Mouse (Mus musculus): ENCODE results near the gene 2310003L06Rik. TPM values are rescaled to one million over a fixed set of nuclear protein-coding genes. Genes with fewer than 3 reads are reported as not detected.

2310003L06Rik gene
- polyA plus RNA-seq (2016; fragmentation: Nextera tagmentation; extraction: Ambion mirVana): not detected in 2 replicates

DNA sequence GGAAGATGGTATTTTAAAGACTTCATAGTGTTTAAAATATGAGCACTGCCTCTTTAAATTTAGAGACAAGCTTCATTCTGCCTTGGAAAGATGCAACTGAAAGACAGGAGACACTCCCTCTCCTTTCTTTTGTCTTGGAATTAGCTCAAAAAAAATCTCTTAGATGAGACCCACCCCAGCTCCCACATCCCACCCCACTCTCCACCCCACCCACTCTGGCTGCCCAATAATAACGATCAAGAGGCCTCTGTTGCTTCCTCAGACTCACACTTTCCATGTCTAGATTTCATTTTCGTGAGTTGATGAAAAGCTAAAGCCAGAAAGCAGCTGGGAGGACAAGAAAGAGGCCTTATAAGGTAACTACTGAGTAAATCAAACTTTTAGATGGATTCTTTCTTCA, at the start of gene 2310003L06Rik, which contains the start of gene Gm28434:
TSS of gene 2310003L06Rik (plus strand) at position 259 of the 400 bp plus-strand sequence.
TSS of gene Gm28434 (plus strand) at position 317 of the 400 bp plus-strand sequence.
- Histone ChIP-seq H3K27me3 (ENCODE audit: insufficient read depth, poor library complexity, severe bottlenecking) (no peaks in the 10 kb centered on the region), H3K4me1 (replicated peaks) (no peaks in the 10 kb centered on the region), H3K27ac (no peak within 1 kb of the TSS), H3K36me3 (no peaks in the 10 kb centered on the region), H3K4me3 (no peak within 1 kb of the TSS), H3K9me3 (no peaks in the 10 kb centered on the region)
- 72% methylated on average over 2 of the region's 2 CpGs for WGBS
- DNase-seq (ENCODE audit: low spot score): no peak

DNA sequence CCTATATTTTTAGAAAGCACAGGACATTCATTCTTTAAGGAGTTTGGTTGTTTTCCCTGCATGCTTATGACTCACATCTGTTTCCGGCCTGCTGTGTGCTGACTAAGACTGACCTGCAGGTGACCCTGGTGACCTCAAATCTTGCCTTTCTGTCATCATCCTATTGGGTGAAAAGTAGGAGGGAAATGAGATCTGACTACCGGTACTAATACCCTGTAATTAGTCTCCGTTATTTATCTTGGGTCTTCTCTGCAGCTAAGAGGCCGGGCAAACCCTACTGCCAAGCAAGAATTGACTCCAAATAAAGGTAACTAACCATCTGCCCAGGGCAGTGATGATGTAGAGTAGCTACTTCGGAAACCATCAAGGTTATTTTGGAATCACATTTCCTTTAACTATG, 43.9 kb upstream of the 2310003L06Rik start, which contains the start of gene Csn3:
TSS of gene Csn3 (plus strand) at position 208 of the 400 bp plus-strand sequence.
- Histone ChIP-seq H3K27me3 (ENCODE audit: insufficient read depth, poor library complexity, severe bottlenecking) (no peaks in the 10 kb centered on the region), H3K4me1 (replicated peaks) (no peaks in the 10 kb centered on the region), H3K9me3 (no peaks in the 10 kb centered on the region), H3K4me3 (no peak within 1 kb of the TSS), H3K27ac (no peak within 1 kb of the TSS), H3K36me3 (no peaks in the 10 kb centered on the region)
- WGBS: 45% methylated on average over 5 of the region's 5 CpGs
- peak; percentile 23 for DNase-seq (ENCODE audit: low spot score)

DNA sequence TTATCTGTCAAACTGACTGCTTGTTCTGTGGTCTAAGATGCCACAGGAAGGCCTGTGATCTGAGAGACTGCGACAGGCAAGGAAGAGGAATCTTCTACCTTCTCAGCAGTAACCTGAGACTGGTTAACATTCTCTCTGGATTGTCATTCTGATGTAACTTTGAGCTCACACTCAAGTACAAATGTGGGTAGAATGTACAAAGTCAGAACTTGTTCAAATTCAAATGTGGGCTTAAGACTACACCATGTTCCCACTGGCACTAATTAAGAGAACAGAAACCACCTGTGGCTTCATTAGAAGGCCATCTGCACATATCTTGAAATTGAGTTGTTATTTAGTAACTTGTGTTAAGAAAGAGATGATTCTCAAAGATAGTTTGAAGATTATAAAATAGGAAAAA, 37.7 kb upstream of the 2310003L06Rik start:
- no peak for DNase-seq (ENCODE audit: low spot score)
- Histone ChIP-seq H3K4me3 (no peak overlapping the region), H3K27me3 (ENCODE audit: insufficient read depth, poor library complexity, severe bottlenecking) (no peaks in the 10 kb centered on the region), H3K27ac (no peak overlapping the region), H3K36me3 (no peaks in the 10 kb centered on the region), H3K4me1 (replicated peaks) (no peaks in the 10 kb centered on the region), H3K9me3 (no peaks in the 10 kb centered on the region)
- 43% methylated on average over 1 of the region's 1 CpGs for WGBS

GRCm38 (mm10) chr5:87940752-87941151, 28.5 kb upstream of the 2310003L06Rik start:
- H3K27ac ChIP-seq: no peak overlapping the region
- 54% methylated on average over 3 of the region's 3 CpGs for WGBS
- no peaks in the 10 kb centered on the region for H3K9me3 ChIP-seq
- DNase-seq (ENCODE audit: low spot score): no peak
- H3K4me1 ChIP-seq (replicated peaks): no peaks in the 10 kb centered on the region
- no peaks in the 10 kb centered on the region for H3K27me3 ChIP-seq (ENCODE audit: insufficient read depth, poor library complexity, severe bottlenecking)
- H3K36me3 ChIP-seq: no peaks in the 10 kb centered on the region
- H3K4me3 ChIP-seq: no peak overlapping the region

DNA sequence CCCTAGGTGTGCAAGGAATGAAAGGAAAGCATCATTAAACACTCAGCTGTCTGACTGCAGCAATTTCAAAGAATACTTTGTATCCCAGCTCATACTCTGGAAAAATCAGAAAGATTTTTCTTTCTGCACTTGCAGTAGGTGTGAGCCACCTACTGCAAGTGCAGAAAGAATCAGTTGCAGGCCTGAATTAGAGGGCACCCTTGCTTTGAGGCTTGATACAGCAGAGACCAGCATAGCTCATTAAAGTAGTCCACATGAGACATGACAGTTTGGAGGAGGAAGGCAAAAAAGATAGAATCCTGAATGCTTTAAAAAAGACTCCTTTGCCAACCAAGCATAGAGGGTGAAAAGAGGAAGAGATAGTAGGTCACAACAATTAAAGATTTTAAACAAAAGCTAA, 26.7 kb upstream of the 2310003L06Rik start:
- H3K36me3 ChIP-seq: no peaks in the 10 kb centered on the region
- H3K4me1 ChIP-seq (replicated peaks): no peaks in the 10 kb centered on the region
- H3K9me3 ChIP-seq: no peaks in the 10 kb centered on the region
- no peak for DNase-seq (ENCODE audit: low spot score)
- no peak overlapping the region for H3K27ac ChIP-seq
- no peaks in the 10 kb centered on the region for H3K27me3 ChIP-seq (ENCODE audit: insufficient read depth, poor library complexity, severe bottlenecking)
- no peak overlapping the region for H3K4me3 ChIP-seq

- no peak overlapping the region for H3K4me3 ChIP-seq
- H3K27ac ChIP-seq: no peak overlapping the region
- no peaks in the 10 kb centered on the region for H3K27me3 ChIP-seq (ENCODE audit: insufficient read depth, poor library complexity, severe bottlenecking)
- no peak for DNase-seq (ENCODE audit: low spot score)
- H3K4me1 ChIP-seq (replicated peaks): no peaks in the 10 kb centered on the region
- H3K36me3 ChIP-seq: no peaks in the 10 kb centered on the region
- no peaks in the 10 kb centered on the region for H3K9me3 ChIP-seq
Measured at GRCm38 (mm10) chr5:87951836-87952235, 17.4 kb upstream of the 2310003L06Rik start.

DNA sequence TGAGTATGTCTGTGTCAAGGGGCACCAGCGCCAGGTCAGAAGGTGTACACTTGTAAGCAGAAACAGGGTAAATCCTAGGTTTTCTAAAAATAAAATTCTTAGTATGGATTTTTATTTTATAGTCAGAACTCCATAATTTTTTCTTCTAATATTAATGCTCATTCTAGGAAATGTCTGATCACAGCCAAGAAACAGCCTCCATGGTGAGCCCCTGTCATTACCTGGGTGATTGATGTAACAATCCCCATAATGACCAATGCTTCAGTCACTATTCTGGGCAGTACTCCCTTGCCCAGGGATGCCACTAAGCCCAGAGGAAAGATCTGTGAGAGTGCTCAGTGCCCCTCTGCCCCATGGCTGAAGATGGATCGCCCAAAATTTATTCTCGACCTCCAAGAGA, 9.9 kb downstream of the 2310003L06Rik start, which contains the start of gene Cabs1:
TSS of gene Cabs1 (plus strand) at position 301 of the 400 bp plus-strand sequence.
- no peak for DNase-seq (ENCODE audit: low spot score)
- H3K27me3 ChIP-seq (ENCODE audit: insufficient read depth, poor library complexity, severe bottlenecking): no peaks in the 10 kb centered on the region
- H3K27ac ChIP-seq: no peak within 1 kb of the TSS
- no peak within 1 kb of the TSS for H3K4me3 ChIP-seq
- WGBS: 90% methylated on average over 3 of the region's 3 CpGs
- no peaks in the 10 kb centered on the region for H3K9me3 ChIP-seq
- no peaks in the 10 kb centered on the region for H3K36me3 ChIP-seq
- no peaks in the 10 kb centered on the region for H3K4me1 ChIP-seq (replicated peaks)

GRCm38 (mm10) chr5:87982468-87983214, 13.4 kb downstream of the 2310003L06Rik start:
- H3K36me3 ChIP-seq: no peaks in the 10 kb centered on the region
- no peaks in the 10 kb centered on the region for H3K27me3 ChIP-seq (ENCODE audit: insufficient read depth, poor library complexity, severe bottlenecking)
- no peak overlapping the region for H3K27ac ChIP-seq
- no peaks in the 10 kb centered on the region for H3K4me1 ChIP-seq (replicated peaks)
- no peaks in the 10 kb centered on the region for H3K9me3 ChIP-seq
- no peak for DNase-seq (ENCODE audit: low spot score)
- WGBS: 65% methylated on average over 3 of the region's 3 CpGs
- H3K4me3 ChIP-seq: no peak overlapping the region

DNA sequence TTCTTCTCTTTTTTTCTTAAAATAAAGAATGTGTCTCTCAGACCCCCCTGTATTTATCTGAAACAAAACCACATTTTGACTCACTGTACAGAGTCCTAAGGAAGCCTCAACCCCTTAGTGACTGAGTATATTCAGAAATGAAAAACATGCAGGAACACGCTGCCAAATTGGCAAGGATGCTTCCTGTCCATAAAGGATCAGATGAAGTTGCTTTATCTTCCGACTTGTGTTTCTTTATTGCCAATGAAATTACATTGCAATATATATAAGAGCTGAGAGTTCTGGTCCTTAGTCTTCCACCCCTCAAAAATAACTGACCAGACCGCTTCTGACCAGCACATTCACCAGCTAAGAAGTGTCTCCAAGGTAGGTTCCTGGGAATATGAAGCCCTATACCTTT, 33.0 kb downstream of the 2310003L06Rik start, which contains the start of gene Smr3a:
TSS of gene Smr3a (plus strand) at position 301 of the 400 bp plus-strand sequence.
- H3K9me3 ChIP-seq: no peaks in the 10 kb centered on the region
- H3K4me3 ChIP-seq: no peak within 1 kb of the TSS
- H3K27ac ChIP-seq: no peak within 1 kb of the TSS
- no peak for DNase-seq (ENCODE audit: low spot score)
- no peaks in the 10 kb centered on the region for H3K36me3 ChIP-seq
- no peaks in the 10 kb centered on the region for H3K27me3 ChIP-seq (ENCODE audit: insufficient read depth, poor library complexity, severe bottlenecking)
- H3K4me1 ChIP-seq (replicated peaks): no peaks in the 10 kb centered on the region
- 93% methylated on average over 3 of the region's 3 CpGs for WGBS

- H3K27ac ChIP-seq: no peak overlapping the region
Measured at GRCm38 (mm10) chr5:88005241-88005640, 36.0 kb downstream of the 2310003L06Rik start.

More at GRCm38 (mm10) chr5:88005241-88005640, 36.0 kb downstream of the 2310003L06Rik start:
- Histone ChIP-seq H3K27me3 (ENCODE audit: insufficient read depth, poor library complexity, severe bottlenecking) (no peaks in the 10 kb centered on the region), H3K9me3 (no peaks in the 10 kb centered on the region), H3K4me3 (no peak overlapping the region), H3K36me3 (no peaks in the 10 kb centered on the region), H3K4me1 (replicated peaks) (no peaks in the 10 kb centered on the region)
- DNase-seq (ENCODE audit: low spot score): no peak

Other genes with a start within 250 kb of the 2310003L06Rik start
- not detected in 2 replicates for gene Csn1s2a, start 194.9 kb upstream of the 2310003L06Rik start, polyA plus RNA-seq (2016; fragmentation: Nextera tagmentation; extraction: Ambion mirVana)
- gene Csn1s2b, start 161.4 kb upstream of the 2310003L06Rik start, polyA plus RNA-seq (2016; fragmentation: Nextera tagmentation; extraction: Ambion mirVana): not detected in 2 replicates
- not detected in 2 replicates for gene Prr27, start 143.8 kb upstream of the 2310003L06Rik start, polyA plus RNA-seq (2016; fragmentation: Nextera tagmentation; extraction: Ambion mirVana)
- gene Odam, start 84.4 kb upstream of the 2310003L06Rik start, polyA plus RNA-seq (2016; fragmentation: Nextera tagmentation; extraction: Ambion mirVana): not detected in 2 replicates
- 0.26 and 0.66 TPM in 2 replicates for gene Csn3, start 43.9 kb upstream of the 2310003L06Rik start, polyA plus RNA-seq (2016; fragmentation: Nextera tagmentation; extraction: Ambion mirVana)
- not detected in 2 replicates for gene Gm28434, start 58 bp downstream of the 2310003L06Rik start, polyA plus RNA-seq (2016; fragmentation: Nextera tagmentation; extraction: Ambion mirVana)
- gene Cabs1, start 10.0 kb downstream of the 2310003L06Rik start, polyA plus RNA-seq (2016; fragmentation: Nextera tagmentation; extraction: Ambion mirVana): not detected in 2 replicates
- gene Smr3a, start 33.1 kb downstream of the 2310003L06Rik start, polyA plus RNA-seq (2016; fragmentation: Nextera tagmentation; extraction: Ambion mirVana): not detected in 2 replicates
- not detected in 2 replicates for gene Smr2, start 117.1 kb downstream of the 2310003L06Rik start, polyA plus RNA-seq (2016; fragmentation: Nextera tagmentation; extraction: Ambion mirVana)
- not detected in 2 replicates for gene Gm11116, start 142.1 kb downstream of the 2310003L06Rik start, polyA plus RNA-seq (2016; fragmentation: Nextera tagmentation; extraction: Ambion mirVana)
- not detected in 2 replicates for gene Gm11115, start 184.6 kb downstream of the 2310003L06Rik start, polyA plus RNA-seq (2016; fragmentation: Nextera tagmentation; extraction: Ambion mirVana)

Data from hindbrain, embryonic 10.5 days (tissue).